Mouse (Mus musculus): Measurements from ENCODE around the gene Npepps. TPM values are rescaled to one million over a fixed set of nuclear protein-coding genes. Genes with fewer than 3 reads are reported as not detected.
"Not testable (repeated sequence)": the region's sequence is repeated elsewhere in the genome, so short reads cannot be mapped to it uniquely, and the experiment has no call there.

Gene Npepps
- polyA plus RNA-seq, 1 experiment from 2014 or later, result 114 TPM

- no peak for TF ChIP-seq CTCF (IDR thresholded peaks at IDR 0.05)
- ChIA-PET POLR2A (no interaction called here), CTCF (interaction anchor here (0.9 to 1.6 kb wide), 3 partner anchors 11 to 25 kb away, joined by 3 to 4 read pairs (median 3); no protein-coding TSS in a partner anchor)
- in situ Hi-C loops (cut with MboI; ENCODE audit: low pct_unique_long_range_greater_than_20kb), result loop anchor here (25.0 kb wide), 1 partner anchor 92 kb away; the partner anchor contains the start of gene Mrpl45
- no peaks in the 10 kb centered on the region for H3K27me3 ChIP-seq
- ATAC-seq (no peak), DNase-seq (ENCODE audit: low read depth, low spot score) (no peak)
Measured at GRCm38 (mm10) chr11:97220211-97220610, 60.2 kb downstream of the Npepps start.

- in situ Hi-C loops (cut with MboI; ENCODE audit: low pct_unique_long_range_greater_than_20kb), result loop anchor here (25.0 kb wide), 1 partner anchor 98 kb away; the partner anchor contains the start of gene Mrpl45
- TF ChIP-seq CTCF (IDR thresholded peaks at IDR 0.05), result no peak
- H3K27me3 ChIP-seq, result no peaks in the 10 kb centered on the region
- DNase-seq (ENCODE audit: low read depth, low spot score), result no peak
- POLR2A ChIA-PET, result no interaction called here
- CTCF ChIA-PET, result no interaction called here
- no peak for ATAC-seq
Measured at GRCm38 (mm10) chr11:97214411-97214810, 66.0 kb downstream of the Npepps start.

GRCm38 (mm10) chr11:97210728-97211400, 69.6 kb downstream of the Npepps start:
- no peak for TF ChIP-seq CTCF (IDR thresholded peaks at IDR 0.05)
- ChIA-PET CTCF (interaction anchor here (1.2 kb wide), 1 partner anchor 11 kb away, joined by 3 read pairs; no protein-coding TSS in a partner anchor), POLR2A (no interaction called here)
- no peak for DNase-seq (ENCODE audit: low read depth, low spot score)
- no peaks in the 10 kb centered on the region for H3K27me3 ChIP-seq
- no peak for ATAC-seq
- in situ Hi-C loops (cut with MboI; ENCODE audit: low pct_unique_long_range_greater_than_20kb), result loop anchor here (25.0 kb wide), 1 partner anchor 101 kb away; the partner anchor contains the start of gene Mrpl45

- ChIA-PET POLR2A (no interaction called here), CTCF (interaction anchor here (1.0 kb wide), 1 partner anchor 8 kb away, joined by 3 read pairs; no protein-coding TSS in a partner anchor)
- no peak for TF ChIP-seq CTCF (IDR thresholded peaks at IDR 0.05)
- in situ Hi-C loops (cut with MboI; ENCODE audit: low pct_unique_long_range_greater_than_20kb), result loop anchor here (25.0 kb wide), 1 partner anchor 105 kb away; the partner anchor contains the start of gene Mrpl45
- DNase-seq (ENCODE audit: low read depth, low spot score) (peak; percentile 64), ATAC-seq (peak; percentile 94)
- no peaks in the 10 kb centered on the region for H3K27me3 ChIP-seq
Measured at GRCm38 (mm10) chr11:97207011-97207422, 73.4 kb downstream of the Npepps start.

- no peak for ATAC-seq
- TF ChIP-seq CTCF (IDR thresholded peaks at IDR 0.05), result no peak
Measured at GRCm38 (mm10) chr11:97199519-97199918, 80.9 kb downstream of the Npepps start.

GRCm38 (mm10) chr11:97198601-97199000, 81.8 kb downstream of the Npepps start:
- peak; percentile 82 for TF ChIP-seq CTCF (IDR thresholded peaks at IDR 0.05)
- in situ Hi-C loops (cut with MboI; ENCODE audit: low pct_unique_long_range_greater_than_20kb), result no loop called here
- ChIA-PET CTCF (no interaction called here), POLR2A (no interaction called here)
- no peak for DNase-seq (ENCODE audit: low read depth, low spot score)
- ATAC-seq, result no peak
- no peaks in the 10 kb centered on the region for H3K27me3 ChIP-seq

More at GRCm38 (mm10) chr11:97199519-97199918, 80.9 kb downstream of the Npepps start:
- no peaks in the 10 kb centered on the region for H3K27me3 ChIP-seq
- CTCF ChIA-PET, result interaction anchor here (0.8 to 2.0 kb wide), 2 partner anchors 10 to 111 kb away, joined by 3 to 7 read pairs; no protein-coding TSS in a partner anchor
- in situ Hi-C loops (cut with MboI; ENCODE audit: low pct_unique_long_range_greater_than_20kb), result no loop called here
- no peak for DNase-seq (ENCODE audit: low read depth, low spot score)
- POLR2A ChIA-PET, result interaction anchor here (0.6 kb wide), 2 partner anchors 135 to 176 kb away, joined by 3 to 4 read pairs; no protein-coding TSS in a partner anchor

- DNase-seq (ENCODE audit: low read depth, low spot score), result no peak
- in situ Hi-C loops (cut with MboI; ENCODE audit: low pct_unique_long_range_greater_than_20kb), result no loop called here
- ChIA-PET POLR2A (interaction anchor here (1.1 kb wide), 1 partner anchor 114 kb away, joined by 3 read pairs; no protein-coding TSS in a partner anchor), CTCF (no interaction called here)
- no peak for TF ChIP-seq CTCF (IDR thresholded peaks at IDR 0.05)
- ATAC-seq, result no peak
- H3K27me3 ChIP-seq, result no peaks in the 10 kb centered on the region
Measured at GRCm38 (mm10) chr11:97197021-97197420, 83.4 kb downstream of the Npepps start.

- in situ Hi-C loops (cut with MboI; ENCODE audit: low pct_unique_long_range_greater_than_20kb), result no loop called here
- POLR2A ChIA-PET, result interaction anchor here (1.1 kb wide), 1 partner anchor 115 kb away, joined by 3 read pairs; no protein-coding TSS in a partner anchor
- TF ChIP-seq CTCF (IDR thresholded peaks at IDR 0.05), result no peak
- no peak for ATAC-seq
- no peak for DNase-seq (ENCODE audit: low read depth, low spot score)
- CTCF ChIA-PET, result no interaction called here
- H3K27me3 ChIP-seq, result no peaks in the 10 kb centered on the region
Measured at GRCm38 (mm10) chr11:97196541-97196940, 83.9 kb downstream of the Npepps start.

- CTCF ChIA-PET, result no interaction called here
- no peak for ATAC-seq
- DNase-seq (ENCODE audit: low read depth, low spot score), result no peak
- in situ Hi-C loops (cut with MboI; ENCODE audit: low pct_unique_long_range_greater_than_20kb), result no loop called here
- TF ChIP-seq CTCF (IDR thresholded peaks at IDR 0.05), result no peak
- H3K27me3 ChIP-seq, result no peaks in the 10 kb centered on the region
- POLR2A ChIA-PET, result no interaction called here
Measured at GRCm38 (mm10) chr11:97192621-97192951, 87.9 kb downstream of the Npepps start.

- no peak for TF ChIP-seq CTCF (IDR thresholded peaks at IDR 0.05)
- CTCF ChIA-PET, result no interaction called here
- in situ Hi-C loops (cut with MboI; ENCODE audit: low pct_unique_long_range_greater_than_20kb), result no loop called here
- ATAC-seq (no peak), DNase-seq (ENCODE audit: low read depth, low spot score) (no peak)
- POLR2A ChIA-PET, result no interaction called here
- H3K27me3 ChIP-seq, result no peaks in the 10 kb centered on the region
Measured at GRCm38 (mm10) chr11:97191915-97192620, 88.4 kb downstream of the Npepps start.

- CTCF ChIA-PET, result no interaction called here
- H3K27me3 ChIP-seq, result no peaks in the 10 kb centered on the region
- DNase-seq (ENCODE audit: low read depth, low spot score), result no peak
- TF ChIP-seq CTCF (IDR thresholded peaks at IDR 0.05), result no peak
- POLR2A ChIA-PET, result no interaction called here
- ATAC-seq, result no peak
- in situ Hi-C loops (cut with MboI; ENCODE audit: low pct_unique_long_range_greater_than_20kb), result no loop called here
Measured at GRCm38 (mm10) chr11:97190992-97191391, 89.4 kb downstream of the Npepps start.

- ATAC-seq; POLR2A ChIA-PET; H3K27me3 ChIP-seq; DNase-seq (ENCODE audit: low read depth, low spot score); in situ Hi-C loops (cut with MboI; ENCODE audit: low pct_unique_long_range_greater_than_20kb): not testable (repeated sequence)
- CTCF ChIA-PET, result interaction anchor here (0.8 kb wide), 1 partner anchor 139 kb away, joined by 3 read pairs; no protein-coding TSS in a partner anchor
Measured at GRCm38 (mm10) chr11:97189645-97190044, 90.8 kb downstream of the Npepps start.

All from Patski (cell line).